13 mouse cellular contexts compared by ENCODE assay signal in genomic region chr4:140173746-140174399, GRCm38 (mm10).
DNase-seq lines count a peak whose midpoint lies in the region; ATAC-seq and TF ChIP-seq lines count a peak whose summit lies in the region.
"Had no signal": no experiment of that assay in that cellular context is flagged by ENCODE, and none has a peak within 500 bp of the region (broad histone marks: within the 10 kb centered on the region; RNA-seq: fewer than 3 reads in every experiment).

No protein-coding gene starts in this region.

- H3K27me3 ChIP-seq in hindbrain, embryonic 14.5 days (ENCODE audit: control insufficient read depth, insufficient read depth, low read length), result no peaks in the 10 kb centered on the region
- no peaks in the 10 kb centered on the region for H3K27me3 ChIP-seq in hindbrain, embryonic 11.5 days (ENCODE audit: control insufficient read depth, insufficient read depth, low read length)
- no peaks in the 10 kb centered on the region for H3K27me3 ChIP-seq in intestine, postnatal 0 days (replicated peaks; ENCODE audit: control insufficient read depth, insufficient read depth, low read length)
- H3K27me3 ChIP-seq: embryonic facial prominence, embryonic 12.5 days; Patski had no signal

- no peak for ATAC-seq in hindbrain, embryonic 14.5 days (ENCODE audit: low FRiP score)
- no peak for ATAC-seq in hindbrain, embryonic 11.5 days (ENCODE audit: low FRiP score)
- ATAC-seq in intestine, postnatal 0 days, result no peak
- ATAC-seq in CD4-positive, CD25-positive, alpha-beta regulatory T cell, adult 4 months, result no peak
- no peak for ATAC-seq in frontal cortex, adult (ENCODE audit: low TSS enrichment)
- ATAC-seq: Patski had no signal

- H3K9me3 ChIP-seq in hindbrain, embryonic 14.5 days (ENCODE audit: control insufficient read depth, low read length), result no peaks in the 10 kb centered on the region
- no peaks in the 10 kb centered on the region for H3K9me3 ChIP-seq in hindbrain, embryonic 11.5 days (ENCODE audit: control insufficient read depth, low read length)
- no peaks in the 10 kb centered on the region for H3K9me3 ChIP-seq in intestine, postnatal 0 days (ENCODE audit: control insufficient read depth)
- H3K9me3 ChIP-seq: embryonic facial prominence, embryonic 12.5 days had no signal

- 46% methylated on average over 13 of the region's 13 CpGs for WGBS in hindbrain, embryonic 14.5 days
- 43% methylated on average over 13 of the region's 13 CpGs for WGBS in hindbrain, embryonic 11.5 days
- WGBS in intestine, postnatal 0 days, result 24% methylated on average over 13 of the region's 13 CpGs

- TF ChIP-seq CTCF in intestine, postnatal 0 days (IDR thresholded peaks at IDR 0.05; ENCODE audit: low read depth), result no peak

- no peak overlapping the region for H3K4me2 ChIP-seq in hindbrain, embryonic 14.5 days (replicated peaks)
- no peak overlapping the region for H3K4me2 ChIP-seq in hindbrain, embryonic 11.5 days (replicated peaks; ENCODE audit: low read depth, low read length)
- peak overlapping the region; percentile 38 for H3K4me2 ChIP-seq in intestine, postnatal 0 days (replicated peaks; ENCODE audit: low read depth)
- H3K4me2 ChIP-seq: embryonic facial prominence, embryonic 12.5 days had no signal

- H3K27ac ChIP-seq in hindbrain, embryonic 14.5 days, result 0 out of 2 replicates have a peak overlapping the region, but pooled peaks have one; percentile 20
- no peak overlapping the region for H3K27ac ChIP-seq in hindbrain, embryonic 11.5 days (ENCODE audit: low read depth, low read length)
- no peak overlapping the region for H3K27ac ChIP-seq in intestine, postnatal 0 days (ENCODE audit: low read depth, low read length)
- H3K27ac ChIP-seq: embryonic facial prominence, embryonic 12.5 days had no signal

- H3K4me3 ChIP-seq in hindbrain, embryonic 14.5 days (replicated peaks; ENCODE audit: low read length), result no peak overlapping the region
- no peak overlapping the region for H3K4me3 ChIP-seq in hindbrain, embryonic 11.5 days (ENCODE audit: low read depth, low read length)
- H3K4me3 ChIP-seq in intestine, postnatal 0 days (ENCODE audit: low read depth, low read length), result no peak overlapping the region
- H3K4me3 ChIP-seq: embryonic facial prominence, embryonic 12.5 days; forebrain, embryonic 10.5 days had no signal

- H3K4me1 ChIP-seq in hindbrain, embryonic 14.5 days (replicated peaks; ENCODE audit: control insufficient read depth, insufficient read depth, low read length), result peaks cover 10% of the 10 kb centered on the region
- no peaks in the 10 kb centered on the region; the same call in 1 of the 2 replicates for H3K4me1 ChIP-seq in hindbrain, embryonic 11.5 days (replicated peaks; ENCODE audit: control insufficient read depth, insufficient read depth, low read length)
- H3K4me1 ChIP-seq in intestine, postnatal 0 days (replicated peaks; ENCODE audit: control insufficient read depth, insufficient read depth, low read length), result no peaks in the 10 kb centered on the region
- H3K4me1 ChIP-seq: embryonic facial prominence, embryonic 12.5 days had no signal

- no peak for DNase-seq in hindbrain, embryonic 14.5 days (ENCODE audit: low spot score)
- no peak for DNase-seq in hindbrain, embryonic 11.5 days (ENCODE audit: low spot score)
- DNase-seq in lung, postnatal 10 days, result peak; percentile 36
- DNase-seq in lung, postnatal 4 days, result no peak
- peak; percentile 76 for DNase-seq in R1 (ENCODE audit: low read depth, low spot score)
- DNase-seq: cerebellum, adult 9-10 months; heart, postnatal 10 days had no signal

- H3K36me3 ChIP-seq in hindbrain, embryonic 14.5 days (replicated peaks; ENCODE audit: control insufficient read depth, insufficient read depth), result no peaks in the 10 kb centered on the region
- no peaks in the 10 kb centered on the region for H3K36me3 ChIP-seq in hindbrain, embryonic 11.5 days (ENCODE audit: control insufficient read depth, insufficient read depth, low read length)
- no peaks in the 10 kb centered on the region for H3K36me3 ChIP-seq in intestine, postnatal 0 days (ENCODE audit: control insufficient read depth, insufficient read depth)
- H3K36me3 ChIP-seq: embryonic facial prominence, embryonic 12.5 days; forebrain, embryonic 10.5 days had no signal

- no peak overlapping the region for H3K9ac ChIP-seq in hindbrain, embryonic 14.5 days
- no peak overlapping the region for H3K9ac ChIP-seq in hindbrain, embryonic 11.5 days (ENCODE audit: low read depth, low read length)
- H3K9ac ChIP-seq in intestine, postnatal 0 days (ENCODE audit: low read depth, low read length), result no peak overlapping the region
- H3K9ac ChIP-seq: embryonic facial prominence, embryonic 12.5 days had no signal

Comparison
In these comparisons a context has a peak if more than half of its experiments do, and no peak if none do; other contexts are left out.
1. DNase-seq: peak in lung, postnatal 10 days (single experiment) and R1 (single experiment); none in hindbrain, embryonic 14.5 days (single experiment), hindbrain, embryonic 11.5 days (single experiment) and lung, postnatal 4 days (0 of 2).